Mouse (Mus musculus): ENCODE measurements around the gene Vangl1. TPM values are rescaled to one million over a fixed set of nuclear protein-coding genes. Genes with fewer than 3 reads are reported as not detected.
A peak's percentile ranks its signal among the peaks of the same experiment; 100 is the strongest.
"Not testable (repeated sequence)": the region's sequence is repeated elsewhere in the genome, so short reads cannot be mapped to it uniquely, and the experiment has no call there.

Gene Vangl1
- polyA plus RNA-seq, 1 experiment from 2014 or later = 4.0 TPM

GRCm38 (mm10) chr3:102212896-102213295 is 8.4 kb upstream of the Vangl1 start:
- peaks cover 6% of the 10 kb centered on the region; the same call in 1 of the 2 replicates for H3K27me3 ChIP-seq
- H3K9me3 ChIP-seq = no peaks in the 10 kb centered on the region
- no peak overlapping the region for H3K4me3 ChIP-seq
- no peak overlapping the region for H3K4me2 ChIP-seq (replicated peaks)
- no peak overlapping the region for H3K27ac ChIP-seq (replicated peaks)
- no peaks in the 10 kb centered on the region for H3K36me3 ChIP-seq
- H3K9ac ChIP-seq (replicated peaks) = no peak overlapping the region
- no peak for ATAC-seq (replicated peaks)
- H3K4me1 ChIP-seq = no peaks in the 10 kb centered on the region
- 62% methylated on average over 6 of the region's 6 CpGs for WGBS

GRCm38 (mm10) chr3:102212336-102212735 is 7.8 kb upstream of the Vangl1 start:
- Histone ChIP-seq H3K9ac (replicated peaks) (no peak overlapping the region), H3K4me3 (no peak overlapping the region), H3K4me2 (replicated peaks) (no peak overlapping the region), H3K27ac (replicated peaks) (no peak overlapping the region), H3K9me3 (no peaks in the 10 kb centered on the region), H3K4me1 (no peaks in the 10 kb centered on the region), H3K27me3 (peaks cover 6% of the 10 kb centered on the region; the same call in 1 of the 2 replicates), H3K36me3 (no peaks in the 10 kb centered on the region)
- no peak for ATAC-seq (replicated peaks)
- whole genome bisulfite sequencing = 90% methylated on average over 15 of the region's 15 CpGs

GRCm38 (mm10) chr3:102211340-102211739 is 6.8 kb upstream of the Vangl1 start:
- H3K36me3 ChIP-seq = no peaks in the 10 kb centered on the region
- 89% methylated on average over 2 of the region's 2 CpGs for WGBS
- H3K27me3 ChIP-seq = peaks cover 15% of the 10 kb centered on the region; the same call in 1 of the 2 replicates
- no peak overlapping the region for H3K27ac ChIP-seq (replicated peaks)
- H3K4me1 ChIP-seq = no peaks in the 10 kb centered on the region
- no peaks in the 10 kb centered on the region for H3K9me3 ChIP-seq
- H3K4me3 ChIP-seq = no peak overlapping the region
- no peak for ATAC-seq (replicated peaks)
- no peak overlapping the region for H3K9ac ChIP-seq (replicated peaks)
- H3K4me2 ChIP-seq (replicated peaks) = no peak overlapping the region

- Histone ChIP-seq H3K4me2 (replicated peaks) (no peak overlapping the region), H3K36me3 (no peaks in the 10 kb centered on the region), H3K4me3 (no peak overlapping the region), H3K9me3 (no peaks in the 10 kb centered on the region), H3K27me3 (peaks cover 20% of the 10 kb centered on the region), H3K9ac (replicated peaks) (no peak overlapping the region), H3K27ac (replicated peaks) (no peak overlapping the region), H3K4me1 (peaks cover under 1% of the 10 kb centered on the region; the same call in 1 of the 2 replicates)
- no peak for ATAC-seq (replicated peaks)
- WGBS = 67% methylated on average over 3 of the region's 3 CpGs
Measured at GRCm38 (mm10) chr3:102210775-102211174, 6.3 kb upstream of the Vangl1 start.

GRCm38 (mm10) chr3:102208861-102209260 is 4.4 kb upstream of the Vangl1 start:
- H3K9ac ChIP-seq (replicated peaks) = no peak overlapping the region
- WGBS = 73% methylated on average over 6 of the region's 6 CpGs
- H3K27ac ChIP-seq (replicated peaks) = no peak overlapping the region
- H3K4me1 ChIP-seq = peaks cover 15% of the 10 kb centered on the region
- H3K36me3 ChIP-seq = no peaks in the 10 kb centered on the region
- no peak overlapping the region for H3K4me3 ChIP-seq
- no peaks in the 10 kb centered on the region for H3K9me3 ChIP-seq
- H3K4me2 ChIP-seq (replicated peaks) = no peak overlapping the region
- peaks cover 31% of the 10 kb centered on the region for H3K27me3 ChIP-seq
- ATAC-seq (replicated peaks) = no peak

- Histone ChIP-seq H3K4me1 (peaks cover 27% of the 10 kb centered on the region), H3K9ac (replicated peaks) (no peak overlapping the region), H3K27ac (replicated peaks) (no peak overlapping the region), H3K4me3 (peak overlapping the region; percentile 68), H3K9me3 (no peaks in the 10 kb centered on the region), H3K36me3 (no peaks in the 10 kb centered on the region), H3K27me3 (peaks cover 63% of the 10 kb centered on the region), H3K4me2 (replicated peaks) (peak overlapping the region; percentile 98)
- no peak for ATAC-seq (replicated peaks)
- 9% methylated on average over 7 of the region's 7 CpGs for WGBS
Measured at GRCm38 (mm10) chr3:102205458-102205830, 951 bp upstream of the Vangl1 start.

GRCm38 (mm10) chr3:102204734-102205457 is 403 bp upstream of the Vangl1 start:
- Histone ChIP-seq H3K4me1 (peaks cover 27% of the 10 kb centered on the region), H3K4me2 (replicated peaks) (peak overlapping the region; percentile 98), H3K9ac (replicated peaks) (peak overlapping the region; percentile 69; the same call in 1 of the 2 replicates), H3K4me3 (peak overlapping the region; percentile 68), H3K27me3 (peaks cover 69% of the 10 kb centered on the region)
- not testable (repeated sequence) for H3K27ac ChIP-seq (replicated peaks); H3K9me3 ChIP-seq; H3K36me3 ChIP-seq
- WGBS = 10% methylated on average over 14 of the region's 17 CpGs
- ATAC-seq (replicated peaks) = peak; percentile 39; the same call in 1 of the 2 replicates

- Histone ChIP-seq H3K27me3 (peaks cover 73% of the 10 kb centered on the region), H3K9ac (replicated peaks) (no peak overlapping the region), H3K4me1 (peaks cover 27% of the 10 kb centered on the region), H3K36me3 (no peaks in the 10 kb centered on the region), H3K4me3 (peak overlapping the region; percentile 68), H3K4me2 (replicated peaks) (peak overlapping the region; percentile 98), H3K9me3 (no peaks in the 10 kb centered on the region), H3K27ac (replicated peaks) (no peak overlapping the region)
- ATAC-seq (replicated peaks) = peak; percentile 53
- WGBS = 1% methylated on average over 7 of the region's 7 CpGs
Measured at GRCm38 (mm10) chr3:102203131-102203530, 1.4 kb downstream of the Vangl1 start.

GRCm38 (mm10) chr3:102199991-102200390 is 4.5 kb downstream of the Vangl1 start:
- H3K4me1 ChIP-seq = peaks cover 19% of the 10 kb centered on the region
- no peak overlapping the region for H3K27ac ChIP-seq (replicated peaks)
- WGBS = 48% methylated on average over 4 of the region's 4 CpGs
- peaks cover 67% of the 10 kb centered on the region for H3K27me3 ChIP-seq
- H3K4me2 ChIP-seq (replicated peaks) = no peak overlapping the region
- no peaks in the 10 kb centered on the region for H3K36me3 ChIP-seq
- no peak overlapping the region for H3K4me3 ChIP-seq
- H3K9ac ChIP-seq (replicated peaks) = no peak overlapping the region
- ATAC-seq (replicated peaks) = no peak
- H3K9me3 ChIP-seq = no peaks in the 10 kb centered on the region

GRCm38 (mm10) chr3:102199226-102199625 is 5.3 kb downstream of the Vangl1 start:
- no peak for ATAC-seq (replicated peaks)
- Histone ChIP-seq H3K4me1 (peaks cover 22% of the 10 kb centered on the region), H3K4me3 (no peak overlapping the region), H3K9ac (replicated peaks) (no peak overlapping the region), H3K4me2 (replicated peaks) (no peak overlapping the region), H3K27me3 (peaks cover 72% of the 10 kb centered on the region), H3K27ac (replicated peaks) (no peak overlapping the region), H3K36me3 (no peaks in the 10 kb centered on the region), H3K9me3 (no peaks in the 10 kb centered on the region)
- WGBS = 75% methylated on average over 4 of the region's 4 CpGs

GRCm38 (mm10) chr3:102198446-102198845 is 6.0 kb downstream of the Vangl1 start:
- H3K27ac ChIP-seq (replicated peaks) = no peak overlapping the region
- no peak overlapping the region for H3K9ac ChIP-seq (replicated peaks)
- H3K4me2 ChIP-seq (replicated peaks) = no peak overlapping the region
- peaks cover 65% of the 10 kb centered on the region for H3K27me3 ChIP-seq
- no peak for ATAC-seq (replicated peaks)
- 71% methylated on average over 6 of the region's 6 CpGs for WGBS
- H3K36me3 ChIP-seq = no peaks in the 10 kb centered on the region
- no peak overlapping the region for H3K4me3 ChIP-seq
- peaks cover 22% of the 10 kb centered on the region for H3K4me1 ChIP-seq
- H3K9me3 ChIP-seq = no peaks in the 10 kb centered on the region

- Histone ChIP-seq H3K4me1 (peaks cover 19% of the 10 kb centered on the region), H3K27me3 (peaks cover 58% of the 10 kb centered on the region), H3K9me3 (no peaks in the 10 kb centered on the region), H3K27ac (replicated peaks) (no peak overlapping the region), H3K9ac (replicated peaks) (no peak overlapping the region), H3K4me3 (no peak overlapping the region), H3K4me2 (replicated peaks) (no peak overlapping the region), H3K36me3 (no peaks in the 10 kb centered on the region)
- 31% methylated on average over 5 of the region's 5 CpGs for WGBS
- ATAC-seq (replicated peaks) = no peak
Measured at GRCm38 (mm10) chr3:102197746-102198145, 6.7 kb downstream of the Vangl1 start.

GRCm38 (mm10) chr3:102197152-102197551 is 7.3 kb downstream of the Vangl1 start:
- 88% methylated on average over 5 of the region's 5 CpGs for WGBS
- Histone ChIP-seq H3K4me2 (replicated peaks) (no peak overlapping the region), H3K36me3 (no peaks in the 10 kb centered on the region), H3K9ac (replicated peaks) (no peak overlapping the region), H3K27ac (replicated peaks) (no peak overlapping the region), H3K4me3 (no peak overlapping the region), H3K27me3 (peaks cover 56% of the 10 kb centered on the region), H3K4me1 (peaks cover 18% of the 10 kb centered on the region), H3K9me3 (no peaks in the 10 kb centered on the region)
- ATAC-seq (replicated peaks) = no peak
